Mouse (Mus musculus) lung, adult 2 months (tissue): ENCODE results near the gene Pcolce.

Experiments used
- CTCF ChIP-seq: fragments of 200-500 bp; IDR thresholded peaks from 2 replicates; pipeline ENCODE4 v1.5.1; 2011; ENCODE audit warnings: mild to moderate bottlenecking, low read length, control low read depth; ENCODE audit not compliant: insufficient read depth
- POLR2A ChIP-seq: fragments of 200-500 bp; IDR thresholded peaks from 2 replicates; pipeline ENCODE4 v1.6.1; 2011; ENCODE audit warnings: low read depth, mild to moderate bottlenecking, control low read depth, low read length, borderline replicate concordance; ENCODE audit errors: extremely low read depth

DNA sequence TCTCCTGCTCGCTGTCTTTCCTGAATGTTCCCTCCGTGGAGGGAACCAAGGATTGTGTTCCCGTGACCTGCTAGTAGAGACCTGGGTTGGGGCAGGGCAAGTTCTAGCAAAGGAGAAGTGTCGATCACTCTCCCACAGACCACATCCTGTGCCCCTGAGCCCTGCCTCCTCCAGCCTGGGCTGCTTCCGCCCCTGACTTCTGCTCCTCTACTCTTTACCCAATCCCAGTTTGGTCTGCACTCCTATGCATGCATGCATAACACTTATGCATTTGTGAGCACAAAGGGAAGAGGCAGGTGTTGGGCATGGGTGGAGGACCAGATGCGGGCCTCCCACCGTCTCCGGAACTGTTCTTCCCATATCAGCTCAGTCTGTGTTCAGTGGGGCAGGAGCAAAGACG lies 17.6 kb upstream of the Pcolce start:
- TF ChIP-seq CTCF (no peak), POLR2A (peak; percentile 22; the same call in 1 of the 2 replicates)
